Mouse (Mus musculus) testis, adult 2 months (tissue): Measurements from ENCODE around the gene Icos.

Experiments used
- CTCF ChIP-seq: fragments of 200-500 bp; IDR thresholded peaks from 2 replicates; pipeline ENCODE4 v1.5.1; 2012; ENCODE audit warnings: low read depth, mild to moderate bottlenecking, inconsistent platforms, low read length, moderate library complexity; ENCODE audit not compliant: control insufficient read depth, insufficient read depth, insufficient replicate concordance
- POLR2A ChIP-seq: fragments of 200-500 bp; IDR thresholded peaks from 2 replicates; pipeline ENCODE4 v1.6.1; 2012; ENCODE audit warnings: low read depth, mild to moderate bottlenecking, inconsistent platforms, low read length, moderate library complexity; ENCODE audit not compliant: control insufficient read depth

GRCm38 (mm10) chr1:61006229-61006628 lies 28.5 kb downstream of the Icos start:
- TF ChIP-seq CTCF (no peak), POLR2A (no peak)
